Mouse (Mus musculus) ES-Bruce4 (cell line): ENCODE measurements around the gene Pitpnm3. TPM values are rescaled to one million over a fixed set of nuclear protein-coding genes. Genes with fewer than 3 reads are reported as not detected.

Experiments
- H3K27ac ChIP-seq: 2 replicates; pipeline ENCODE4 v1.5.1; 2012; ENCODE audit warnings: low read length, inconsistent platforms; ENCODE audit not compliant: insufficient read depth
- H3K27me3 ChIP-seq: 2 replicates; pipeline ENCODE4 v1.6.1; 2012; ENCODE audit warnings: mild to moderate bottlenecking, low read length, inconsistent platforms; ENCODE audit not compliant: control insufficient read depth, poor library complexity, insufficient read depth, severe bottlenecking
- H3K36me3 ChIP-seq: 2 replicates; pipeline ENCODE4 v1.6.1; 2012; ENCODE audit warnings: inconsistent platforms, mild to moderate bottlenecking, low read length, moderate library complexity; ENCODE audit not compliant: control insufficient read depth, poor library complexity, insufficient read depth, severe bottlenecking
- H3K4me1 ChIP-seq: one replicate; pipeline ENCODE4 v1.8.1; 2011; ENCODE audit warnings: low read length; ENCODE audit not compliant: control insufficient read depth, insufficient read depth
- H3K4me3 ChIP-seq: 2 replicates; pipeline ENCODE4 v1.5.1; 2011; ENCODE audit warnings: low read depth, mild to moderate bottlenecking, low read length
- H3K9ac ChIP-seq: 2 replicates; pipeline ENCODE4 v1.6.1; 2012; ENCODE audit warnings: low read depth, mild to moderate bottlenecking, inconsistent platforms; ENCODE audit not compliant: poor library complexity, severe bottlenecking
- H3K9me3 ChIP-seq: replicated peaks from 2 replicates; pipeline ENCODE4 v1.6.1; 2012; ENCODE audit warnings: mild to moderate bottlenecking, low read length, inconsistent platforms; ENCODE audit not compliant: control insufficient read depth, poor library complexity, insufficient read depth, severe bottlenecking
- CTCF ChIP-seq: IDR thresholded peaks from one replicate; pipeline ENCODE4 v1.8.1; 2011; ENCODE audit warnings: low read depth, low read length
- EP300 ChIP-seq: IDR thresholded peaks from 2 replicates; pipeline ENCODE4 v1.6.1; 2011; ENCODE audit warnings: low read depth, low read length; ENCODE audit not compliant: insufficient read depth
- POLR2A ChIP-seq: IDR thresholded peaks from one replicate; pipeline ENCODE4 v1.8.1; 2011; ENCODE audit warnings: low read length; ENCODE audit not compliant: insufficient read depth
- polyA plus RNA-seq: library from polyadenylated mRNA; stranded (reverse); fragments of >200 nt; gene quantifications from 2 replicates; pipeline ENCODE4 v1.2.4, GENCODE M21; 2011; ENCODE audit warnings: low read depth; ENCODE audit not compliant: missing spikeins, insufficient read depth, insufficient read length

Gene Pitpnm3
- polyA plus RNA-seq, 1 experiment: 0.42 TPM

DNA sequence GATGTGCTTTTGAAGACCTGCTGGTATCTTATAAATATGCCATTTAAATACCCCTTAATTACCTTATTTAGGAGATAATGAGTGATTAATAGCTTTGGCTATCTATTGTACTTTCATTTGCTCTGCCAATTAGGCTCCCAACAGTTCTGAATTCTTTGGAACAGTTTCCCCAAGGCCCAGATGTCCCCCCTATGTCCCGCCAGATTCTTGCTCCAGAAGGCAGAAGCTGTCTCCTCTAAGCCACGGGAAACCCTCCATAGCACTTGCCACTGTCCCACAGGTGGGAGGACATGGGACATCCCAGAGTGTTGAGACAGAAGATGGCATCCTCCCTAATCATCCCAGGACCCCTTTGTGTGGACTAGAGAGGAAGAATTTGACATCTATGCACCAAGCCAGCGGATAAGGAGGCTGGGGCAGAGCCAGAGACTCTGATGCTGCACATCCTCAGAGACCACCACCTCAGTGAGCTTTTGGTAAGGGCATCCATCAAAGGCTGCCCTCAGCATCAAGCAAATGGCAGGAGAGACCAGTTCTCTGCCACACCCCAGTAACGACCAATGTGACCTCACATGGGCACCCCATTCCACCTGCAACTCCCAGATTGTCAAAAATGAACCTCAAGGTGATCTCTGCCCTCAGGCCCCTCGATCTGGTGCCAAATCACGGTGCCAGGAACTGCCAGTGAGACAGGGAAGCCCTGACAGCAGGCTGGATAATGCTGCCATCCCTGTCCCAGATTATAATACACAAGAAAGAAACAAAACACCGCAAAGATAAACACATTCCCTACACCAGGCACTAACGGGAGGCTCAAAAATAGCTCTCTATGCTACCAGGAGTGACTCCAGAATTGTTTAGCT lies 6.3 kb downstream of the Pitpnm3 start:
- no peak for TF ChIP-seq CTCF
- Histone ChIP-seq H3K4me1 (no peaks in the 10 kb centered on the region), H3K27ac (no peak overlapping the region), H3K4me3 (no peak overlapping the region), H3K27me3 (peaks cover 3% of the 10 kb centered on the region), H3K9ac (no peak overlapping the region), H3K9me3 (no peaks in the 10 kb centered on the region), H3K36me3 (no peaks in the 10 kb centered on the region)

DNA sequence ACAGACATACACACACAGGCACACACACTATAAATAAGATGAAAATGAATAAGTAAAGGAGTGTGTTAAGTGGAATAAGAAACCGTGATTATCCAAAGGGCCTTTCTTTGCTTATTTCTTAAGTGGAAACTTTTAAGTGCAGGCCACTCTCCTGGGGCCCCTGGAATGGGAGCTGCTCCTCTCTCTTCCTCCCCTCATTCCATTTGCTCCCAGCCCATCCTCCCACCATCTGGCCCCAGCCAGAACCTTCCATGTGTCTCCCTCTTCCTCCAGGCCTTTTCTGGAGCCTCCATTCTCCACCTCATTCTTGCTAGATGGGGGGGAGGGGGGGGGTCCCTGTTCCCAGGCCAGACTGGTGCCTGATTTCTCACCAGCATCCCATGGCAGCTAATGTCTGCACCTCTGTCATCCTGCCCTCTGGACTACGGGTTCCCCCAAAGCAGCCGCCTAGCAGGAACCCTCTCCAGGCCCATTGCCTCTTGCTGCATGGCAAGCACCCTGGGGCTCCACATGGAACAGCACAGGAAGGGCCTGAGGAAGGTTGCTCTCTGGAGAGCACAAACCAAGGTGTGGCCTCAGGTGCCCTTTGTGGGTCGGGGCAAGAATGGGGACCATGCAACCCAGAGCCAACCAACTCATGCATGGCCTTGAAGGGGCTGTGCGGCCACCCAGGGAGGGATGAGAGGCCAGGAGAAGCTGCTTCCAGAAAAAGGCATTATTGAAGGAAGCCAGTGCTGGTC lies 8.0 kb downstream of the Pitpnm3 start:
- Histone ChIP-seq H3K27me3 (no peaks in the 10 kb centered on the region; the same call in 1 of the 2 replicates), H3K27ac (no peak overlapping the region), H3K9ac (no peak overlapping the region), H3K4me1 (no peaks in the 10 kb centered on the region), H3K4me3 (no peak overlapping the region), H3K9me3 (no peaks in the 10 kb centered on the region), H3K36me3 (no peaks in the 10 kb centered on the region)
- TF ChIP-seq CTCF: no peak
- no peak for TF ChIP-seq EP300

DNA sequence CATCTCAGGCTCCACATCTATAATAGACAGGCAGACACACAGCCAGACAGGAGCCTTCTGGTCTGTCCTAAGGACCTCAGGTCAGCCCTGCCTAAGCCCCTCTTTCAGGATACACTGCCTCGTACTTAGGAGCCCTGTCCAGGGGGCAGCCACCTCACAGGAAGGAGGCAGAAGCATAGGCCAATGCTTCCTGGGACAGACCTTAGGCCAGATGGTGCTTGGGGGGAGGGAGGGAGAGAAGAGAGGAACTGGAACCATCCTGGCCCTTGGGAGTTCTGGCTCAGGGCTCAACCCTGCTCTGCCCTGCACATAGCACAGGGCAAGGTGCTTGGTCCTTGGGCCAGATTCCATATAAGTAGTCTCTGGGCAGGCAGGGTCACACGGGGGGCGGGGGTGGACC lies 9.8 kb downstream of the Pitpnm3 start:
- no peak overlapping the region for H3K4me3 ChIP-seq
- H3K27me3 ChIP-seq: no peaks in the 10 kb centered on the region
- H3K27ac ChIP-seq: no peak overlapping the region
- TF ChIP-seq POLR2A (no peak), CTCF (no peak), EP300 (no peak)
- no peak overlapping the region for H3K9ac ChIP-seq
- no peaks in the 10 kb centered on the region for H3K4me1 ChIP-seq
- H3K9me3 ChIP-seq: no peaks in the 10 kb centered on the region
- no peaks in the 10 kb centered on the region for H3K36me3 ChIP-seq

DNA sequence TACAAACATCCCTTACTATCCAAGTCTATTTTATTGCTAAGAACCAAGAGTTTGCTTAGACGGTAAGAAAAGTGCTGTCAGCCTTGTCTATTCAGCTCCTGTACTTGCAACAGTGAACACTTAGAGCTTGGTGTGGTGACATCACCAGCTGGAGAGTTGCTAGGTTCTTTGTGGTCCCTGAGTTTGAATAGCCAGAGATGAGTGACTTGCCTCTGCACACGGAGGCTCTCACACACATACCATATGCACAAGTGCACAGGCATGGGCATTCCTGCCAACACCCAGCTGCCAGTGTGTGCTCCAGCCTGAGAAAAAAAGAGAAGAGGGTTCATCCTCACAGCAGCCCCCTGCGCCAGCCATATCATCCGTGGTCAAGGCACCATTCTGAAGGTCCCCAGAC lies 12.0 kb downstream of the Pitpnm3 start:
- Histone ChIP-seq H3K9ac (no peak overlapping the region), H3K27ac (no peak overlapping the region), H3K4me1 (no peaks in the 10 kb centered on the region), H3K9me3 (no peaks in the 10 kb centered on the region), H3K36me3 (no peaks in the 10 kb centered on the region), H3K4me3 (no peak overlapping the region), H3K27me3 (no peaks in the 10 kb centered on the region)
- TF ChIP-seq CTCF (no peak), EP300 (no peak), POLR2A (no peak)

DNA sequence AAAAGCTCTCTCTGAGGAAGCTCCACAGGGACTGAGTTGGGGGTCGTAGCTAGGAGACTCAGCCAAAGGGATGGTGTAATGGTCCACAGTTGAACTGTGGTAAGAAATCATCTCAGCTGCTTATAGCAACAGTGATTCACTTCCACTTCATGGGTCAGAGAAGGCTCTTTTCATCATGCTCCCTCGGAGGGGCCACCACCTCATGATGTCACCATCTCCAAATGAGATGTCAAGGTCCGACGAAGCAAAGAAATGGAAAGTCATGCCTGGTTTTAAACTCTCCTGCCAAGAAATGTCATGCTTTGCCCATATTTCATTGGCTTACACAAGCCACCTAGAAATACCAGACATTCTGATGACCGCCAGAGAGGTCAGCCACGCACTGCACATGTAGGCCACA lies 15.2 kb downstream of the Pitpnm3 start:
- no peaks in the 10 kb centered on the region for H3K9me3 ChIP-seq
- no peaks in the 10 kb centered on the region for H3K4me1 ChIP-seq
- no peak overlapping the region for H3K9ac ChIP-seq
- no peak overlapping the region for H3K4me3 ChIP-seq
- TF ChIP-seq EP300 (no peak), CTCF (no peak), POLR2A (no peak)
- H3K27ac ChIP-seq: no peak overlapping the region
- H3K27me3 ChIP-seq: no peaks in the 10 kb centered on the region
- no peaks in the 10 kb centered on the region for H3K36me3 ChIP-seq

DNA sequence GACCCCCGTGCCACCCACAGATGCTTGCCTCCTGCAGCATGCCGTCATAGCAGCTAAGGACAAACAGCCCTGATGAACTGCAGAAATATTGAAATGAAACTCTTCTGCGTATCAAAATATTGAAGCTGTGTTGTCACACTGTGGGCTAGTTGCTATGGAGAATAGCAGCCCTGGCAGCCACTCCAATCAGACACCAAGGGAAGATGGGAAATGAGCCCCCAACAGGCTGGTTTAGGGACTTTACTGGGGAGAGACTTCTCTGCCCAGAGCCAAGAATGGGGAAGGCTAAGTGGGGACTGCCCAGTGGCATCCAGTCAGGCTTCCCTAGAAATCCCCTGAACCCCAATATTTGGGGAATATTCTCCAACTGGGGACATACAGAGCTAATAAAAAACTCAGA lies 16.9 kb downstream of the Pitpnm3 start:
- no peaks in the 10 kb centered on the region for H3K27me3 ChIP-seq
- no peak overlapping the region for H3K27ac ChIP-seq
- TF ChIP-seq CTCF: no peak
- TF ChIP-seq POLR2A: no peak
- no peak for TF ChIP-seq EP300
- no peaks in the 10 kb centered on the region for H3K9me3 ChIP-seq
- no peak overlapping the region for H3K4me3 ChIP-seq
- no peaks in the 10 kb centered on the region for H3K4me1 ChIP-seq
- H3K36me3 ChIP-seq: no peaks in the 10 kb centered on the region
- no peak overlapping the region for H3K9ac ChIP-seq
